Mouse (Mus musculus) bone marrow, adult 2 months (tissue): ENCODE results near the gene Tmem151b. TPM values are rescaled to one million over a fixed set of nuclear protein-coding genes. Genes with fewer than 3 reads are reported as not detected.
A peak's percentile ranks its signal among the peaks of the same experiment; 100 is the strongest.

ENCODE experiments used
- H3K27ac ChIP-seq: fragments of 200-500 bp; 2 replicates; pipeline ENCODE4 v1.5.1; 2012; ENCODE audit warnings: low read depth, mild to moderate bottlenecking, control low read depth, inconsistent platforms, low read length; ENCODE audit not compliant: control insufficient read depth, poor library complexity, insufficient read depth
- H3K4me1 ChIP-seq: fragments of 200-500 bp; 2 replicates; pipeline ENCODE4 v1.6.1; 2011; ENCODE audit warnings: low read length; ENCODE audit not compliant: control insufficient read depth, insufficient read depth
- H3K4me3 ChIP-seq: fragments of 200-500 bp; replicated peaks from 2 replicates; pipeline ENCODE3; 2011; ENCODE audit warnings: mild to moderate bottlenecking, low read depth, low read length, control low read depth; ENCODE audit not compliant: control insufficient read depth
- CTCF ChIP-seq: fragments of 200-500 bp; IDR thresholded peaks from 2 replicates; pipeline ENCODE4 v1.5.1; 2011; ENCODE audit warnings: low read length, control low read depth; ENCODE audit not compliant: control insufficient read depth, insufficient read depth
- POLR2A ChIP-seq: fragments of 200-500 bp; IDR thresholded peaks from 2 replicates; pipeline ENCODE4 v1.6.1; 2011; ENCODE audit warnings: low read depth, mild to moderate bottlenecking, control low read depth, low read length, borderline replicate concordance; ENCODE audit not compliant: control insufficient read depth
- WGBS: fragments of 180-500 bp; shearing (Covaris S2); methylation state at CpG from one replicate; pipeline ENCODE4 v1.1.7; 2018; 5-methylcytosine and 5-hydroxymethylcytosine counted together
- polyA plus RNA-seq: library from polyadenylated mRNA; stranded (reverse); fragments of >200 nt; gene quantifications from 2 replicates; pipeline ENCODE4 v1.2.4, GENCODE M21; 2011; ENCODE audit warnings: low replicate concordance; ENCODE audit not compliant: missing spikeins, insufficient read depth, insufficient read length

Gene Tmem151b
- polyA plus RNA-seq, 1 experiment: 4.3 TPM

- H3K4me1 ChIP-seq: no peaks in the 10 kb centered on the region; the same call in 1 of the 2 replicates
- peak overlapping the region; percentile 93 for H3K27ac ChIP-seq
- TF ChIP-seq POLR2A: 0 out of 2 replicates have a peak, but pooled peaks have one; percentile 29
- TF ChIP-seq CTCF: peak; percentile 8; the same call in 1 of the 2 replicates
- H3K4me3 ChIP-seq: peak overlapping the region; percentile 97
- WGBS: under 1% methylated on average over 57 of the region's 57 CpGs
Observed at GRCm38 (mm10) chr17:45572103-45573086, 22.9 kb upstream of the Tmem151b start.

- TF ChIP-seq POLR2A (no peak), CTCF (no peak)
- 70% methylated on average over 4 of the region's 4 CpGs for WGBS
- Histone ChIP-seq H3K4me3 (no peak overlapping the region), H3K4me1 (no peaks in the 10 kb centered on the region; the same call in 1 of the 2 replicates), H3K27ac (no peak overlapping the region)
Observed at GRCm38 (mm10) chr17:45569999-45570398, 20.5 kb upstream of the Tmem151b start.

DNA sequence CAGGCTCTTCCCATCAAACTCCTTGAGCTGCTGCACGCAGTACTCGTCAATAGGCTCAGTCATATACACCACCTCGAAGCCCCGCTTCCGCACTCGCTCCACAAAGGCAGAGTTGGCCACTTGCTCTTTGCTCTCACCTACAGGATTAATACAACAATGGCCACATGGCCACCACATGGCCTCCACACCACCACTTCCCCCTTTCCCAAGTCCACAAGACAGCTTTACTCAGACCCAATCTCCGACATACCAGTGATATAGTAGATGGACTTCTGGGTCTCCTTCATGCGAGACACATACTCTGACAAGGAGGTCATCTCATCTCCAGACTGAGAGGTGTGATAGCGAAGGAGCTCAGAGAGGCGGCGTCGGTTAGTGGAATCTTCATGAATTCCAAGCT is 19.5 kb upstream of the Tmem151b start:
- no peak overlapping the region for H3K4me3 ChIP-seq
- no peaks in the 10 kb centered on the region; the same call in 1 of the 2 replicates for H3K4me1 ChIP-seq
- TF ChIP-seq CTCF: no peak
- no peak for TF ChIP-seq POLR2A
- H3K27ac ChIP-seq: no peak overlapping the region
- 86% methylated on average over 12 of the region's 12 CpGs for WGBS

DNA sequence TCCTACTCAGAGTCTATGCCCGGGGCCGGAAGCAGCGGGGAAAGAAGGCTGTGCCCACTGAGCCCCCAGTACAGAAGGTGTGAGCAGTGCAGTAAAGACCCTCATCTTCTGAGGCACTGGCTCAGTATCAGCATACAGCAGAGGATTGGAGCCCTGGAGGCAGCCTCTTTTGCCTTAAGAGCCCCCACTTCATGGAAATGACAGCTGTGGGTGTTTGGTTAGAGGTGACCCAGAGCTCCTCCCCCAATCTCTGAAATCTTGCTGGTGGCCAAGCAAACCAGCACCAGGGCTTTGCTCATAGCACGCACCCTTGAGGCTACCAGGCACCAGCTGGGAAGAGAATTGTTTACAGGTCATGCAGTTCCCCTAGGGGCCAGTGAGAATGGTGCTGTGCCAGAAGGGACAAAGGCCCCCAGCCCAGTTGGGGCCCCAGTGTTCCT is 17.7 kb upstream of the Tmem151b start:
- H3K4me1 ChIP-seq: no peaks in the 10 kb centered on the region; the same call in 1 of the 2 replicates
- WGBS: 61% methylated on average over 4 of the region's 4 CpGs

DNA sequence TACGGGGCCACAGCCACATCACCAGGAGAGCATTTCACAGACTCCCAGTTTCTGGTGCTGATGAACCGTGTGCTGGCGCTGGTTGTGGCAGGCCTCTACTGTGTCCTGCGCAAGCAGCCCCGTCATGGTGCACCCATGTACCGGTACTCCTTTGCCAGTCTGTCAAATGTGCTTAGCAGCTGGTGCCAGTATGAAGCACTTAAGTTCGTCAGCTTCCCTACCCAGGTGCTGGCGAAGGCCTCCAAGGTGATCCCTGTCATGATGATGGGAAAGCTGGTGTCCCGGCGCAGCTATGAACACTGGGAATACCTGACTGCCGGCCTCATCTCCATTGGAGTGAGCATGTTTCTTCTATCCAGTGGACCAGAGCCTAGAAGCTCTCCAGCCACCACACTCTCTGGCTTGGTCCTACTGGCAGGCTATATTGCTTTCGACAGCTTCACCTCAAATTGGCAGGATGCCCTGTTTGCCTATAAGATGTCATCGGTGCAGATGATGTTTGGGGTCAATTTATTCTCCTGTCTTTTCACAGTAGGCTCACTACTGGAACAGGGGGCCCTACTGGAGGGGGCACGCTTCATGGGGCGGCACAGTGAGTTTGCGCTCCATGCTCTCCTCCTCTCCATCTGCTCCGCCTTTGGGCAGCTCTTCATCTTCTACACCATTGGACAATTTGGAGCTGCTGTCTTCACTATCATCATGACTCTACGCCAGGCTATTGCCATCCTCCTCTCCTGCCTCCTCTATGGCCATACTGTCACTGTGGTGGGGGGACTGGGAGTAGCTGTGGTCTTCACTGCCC is 17.1 kb upstream of the Tmem151b start:
- TF ChIP-seq POLR2A (no peak), CTCF (no peak)
- Histone ChIP-seq H3K27ac (no peak overlapping the region), H3K4me3 (no peak overlapping the region), H3K4me1 (no peaks in the 10 kb centered on the region; the same call in 1 of the 2 replicates)
- WGBS: 70% methylated on average over 18 of the region's 18 CpGs

More for the DNA sequence above, 17.7 kb upstream of the Tmem151b start:
- Histone ChIP-seq H3K4me3 (no peak overlapping the region), H3K27ac (no peak overlapping the region)
- no peak for TF ChIP-seq CTCF
- TF ChIP-seq POLR2A: no peak

- WGBS: 31% methylated on average over 1 of the region's 1 CpGs
- TF ChIP-seq POLR2A (no peak), CTCF (no peak)
- no peaks in the 10 kb centered on the region; the same call in 1 of the 2 replicates for H3K4me1 ChIP-seq
Observed at GRCm38 (mm10) chr17:45566031-45566359, 16.5 kb upstream of the Tmem151b start.

GRCm38 (mm10) chr17:45565103-45565502 is 15.6 kb upstream of the Tmem151b start:
- TF ChIP-seq CTCF (no peak), POLR2A (no peak)
- Histone ChIP-seq H3K27ac (no peak overlapping the region), H3K4me3 (no peak overlapping the region), H3K4me1 (no peaks in the 10 kb centered on the region; the same call in 1 of the 2 replicates)
- 94% methylated on average over 11 of the region's 11 CpGs for WGBS

More at GRCm38 (mm10) chr17:45566031-45566359, 16.5 kb upstream of the Tmem151b start:
- H3K4me3 ChIP-seq: no peak overlapping the region
- no peak overlapping the region for H3K27ac ChIP-seq
